ENCODE assay signal across 8 mouse cellular contexts in the genomic region with DNA sequence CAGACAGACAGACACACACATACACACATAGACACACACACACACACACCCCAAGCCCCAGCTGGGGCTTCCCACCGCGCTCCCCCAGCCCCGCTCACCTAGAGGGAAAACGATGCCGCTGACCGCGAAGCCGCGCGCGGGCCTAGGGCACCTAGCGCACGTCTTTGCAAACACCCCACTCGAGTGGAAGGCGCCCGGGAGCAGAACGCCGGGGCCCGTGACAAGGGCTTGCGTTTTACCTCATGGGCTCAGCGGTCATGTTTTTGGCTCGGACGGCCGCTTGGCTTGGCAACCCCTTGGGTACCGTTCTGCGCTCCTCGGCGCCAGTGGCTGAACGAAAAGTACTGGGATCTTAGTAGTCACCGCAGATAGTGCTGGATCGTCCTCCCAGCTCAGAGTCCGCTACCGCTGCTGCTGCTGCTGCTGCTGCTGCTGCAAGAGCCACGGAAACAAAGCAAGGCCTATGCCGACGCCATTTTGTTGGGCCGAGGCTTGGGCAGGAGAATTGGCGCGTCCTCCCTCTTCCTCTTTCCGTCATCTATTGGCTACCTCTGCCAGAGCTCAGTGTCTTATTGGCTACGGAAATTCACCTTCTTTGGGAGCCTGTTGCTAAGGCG. TPM values are rescaled to one million over a fixed set of nuclear protein-coding genes. Genes with fewer than 3 reads are reported as not detected.
DNase-seq lines count a peak whose midpoint lies in the region; ATAC-seq lines count a peak whose summit lies in the region.

Gene Atrx (minus strand): TSS at position 543 of the 617 bp plus-strand sequence.

- no peaks in the 10 kb centered on the region for H3K27me3 ChIP-seq in hindbrain, embryonic 10.5 days (ENCODE audit: insufficient read depth, poor library complexity, severe bottlenecking)

- peak; percentile 80 for DNase-seq in MN1 (ENCODE audit: low spot score)
- DNase-seq in cerebellum, adult 9-10 months = peak; percentile 86
- peak; percentile 78 for DNase-seq in hindbrain, embryonic 10.5 days (ENCODE audit: low spot score)
- DNase-seq in layer of hippocampus, postnatal 10 days (ENCODE audit: low spot score in 2 of 2) = peak; percentile 67 to 72
- peak; percentile 83 for DNase-seq in lung, postnatal 10 days
- peak; percentile 66 for DNase-seq in ovary, postnatal 36 days (ENCODE audit: low spot score)
- peak; percentile 68 for DNase-seq in thymus, postnatal 25 days

- no peaks in the 10 kb centered on the region for H3K4me1 ChIP-seq in hindbrain, embryonic 10.5 days (replicated peaks)

- H3K9me3 ChIP-seq in hindbrain, embryonic 10.5 days = peaks cover 1% of the 10 kb centered on the region; the same call in 1 of the 2 replicates

- peak within 1 kb of the TSS; percentile 68 for H3K4me3 ChIP-seq in hindbrain, embryonic 10.5 days

- peak within 1 kb of the TSS; percentile 97 for H3K27ac ChIP-seq in hindbrain, embryonic 10.5 days

- ATAC-seq in frontal cortex, adult (ENCODE audit: low TSS enrichment) = peak; percentile 98

- 22% methylated on average over 42 of the region's 42 CpGs for WGBS in hindbrain, embryonic 10.5 days

- H3K36me3 ChIP-seq in hindbrain, embryonic 10.5 days = peaks cover 13% of the 10 kb centered on the region

RNA-seq across cellular contexts. Expression of gene Atrx, which starts in this region (rescaled TPM):
- 127 and 163 TPM in 2 replicates for polyA plus RNA-seq in hindbrain, embryonic 10.5 days (2016; fragmentation: Nextera tagmentation; extraction: Ambion mirVana)
- total RNA-seq in layer of hippocampus, postnatal 10 days (2021) = 100 to 1,000 TPM; 217 TPM

Comparison
In these comparisons a context has a peak if more than half of its experiments do, and no peak if none do; other contexts are left out.
1. Peak in every context shown above with its lines: DNase-seq, ATAC-seq, H3K4me3 ChIP-seq and H3K27ac ChIP-seq.